Mouse (Mus musculus) heart, adult 9 months (tissue): Measurements from ENCODE around the gene Prtg.

Experiments used
- DNase-seq, 2 experiments: peaks; one replicate each; pipeline ENCODE4 v3.0.0; 2022; ENCODE audit warnings: low spot score in 2 of 2

Prtg gene

GRCm38 (mm10) chr9:72911381-72911780 lies 104.7 kb downstream of the Prtg start:
- DNase-seq = no peak

DNA sequence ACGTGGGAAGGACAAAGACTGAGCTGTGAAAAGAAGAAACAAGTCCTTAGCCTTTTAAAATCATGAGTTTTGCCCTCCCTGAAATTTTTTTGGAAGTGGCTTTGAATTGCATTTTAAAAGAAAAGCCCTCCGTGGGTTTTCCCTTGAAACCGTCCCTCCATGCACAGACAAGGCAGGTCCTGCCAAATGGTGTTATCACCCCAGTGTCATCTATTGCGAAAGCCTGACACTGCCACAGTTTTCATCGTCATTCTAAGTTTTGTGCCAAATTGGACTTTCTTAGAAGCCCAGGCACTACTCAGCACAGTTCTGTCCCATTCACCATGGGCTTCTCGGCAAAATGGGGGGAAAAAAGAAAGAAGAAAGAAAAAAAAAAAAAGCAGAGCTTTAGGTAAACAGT lies 106.9 kb downstream of the Prtg start:
- no peak for DNase-seq

DNA sequence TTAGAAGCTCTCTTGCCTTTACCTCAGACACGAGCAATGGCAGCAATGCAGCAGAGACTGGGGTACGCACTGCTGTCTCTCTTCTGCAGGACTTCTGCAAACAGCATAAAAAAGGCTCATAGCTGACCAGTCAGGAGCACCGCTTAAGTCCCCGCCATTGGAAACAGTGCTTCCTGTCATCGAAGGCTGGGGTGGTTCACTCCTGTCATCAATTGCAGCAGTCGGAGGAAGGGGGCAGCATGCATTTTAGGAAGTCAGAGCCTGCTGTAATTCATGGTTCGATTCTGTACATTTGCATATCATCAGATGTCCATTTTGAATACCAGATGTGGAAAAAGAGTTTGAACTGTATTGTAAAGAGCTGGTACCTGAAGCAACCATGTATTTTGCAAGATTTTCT lies 109.1 kb downstream of the Prtg start:
- no peak for DNase-seq

DNA sequence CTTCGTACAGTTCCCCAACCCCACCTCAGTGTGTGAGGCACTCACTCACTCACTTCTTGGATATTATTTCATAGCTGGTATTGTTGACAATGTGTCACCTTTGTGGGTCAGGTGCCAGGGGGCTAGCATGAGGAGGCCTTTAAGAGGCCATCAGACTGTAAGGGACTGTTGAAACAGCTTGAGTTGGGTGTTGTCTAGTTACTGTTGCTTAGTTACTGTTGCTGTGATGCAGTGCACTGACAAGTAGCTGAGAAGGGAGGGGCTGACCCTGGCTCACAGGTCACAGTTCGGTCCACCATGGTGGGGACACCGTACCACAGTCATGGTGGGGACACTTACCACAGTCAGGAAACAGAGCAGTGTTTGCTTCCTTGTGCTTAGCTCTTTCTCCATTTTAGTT lies 116.4 kb downstream of the Prtg start:
- DNase-seq = no peak

GRCm38 (mm10) chr9:72925021-72925934 lies 118.6 kb downstream of the Prtg start, which contains the start of gene Pygo1:
Gene Pygo1, plus strand, starts transcription at chr9:72925645.
- peak; percentile 31 to 33 for DNase-seq

GRCm38 (mm10) chr9:72925935-72926258 lies 119.2 kb downstream of the Prtg start:
- no peak for DNase-seq

DNA sequence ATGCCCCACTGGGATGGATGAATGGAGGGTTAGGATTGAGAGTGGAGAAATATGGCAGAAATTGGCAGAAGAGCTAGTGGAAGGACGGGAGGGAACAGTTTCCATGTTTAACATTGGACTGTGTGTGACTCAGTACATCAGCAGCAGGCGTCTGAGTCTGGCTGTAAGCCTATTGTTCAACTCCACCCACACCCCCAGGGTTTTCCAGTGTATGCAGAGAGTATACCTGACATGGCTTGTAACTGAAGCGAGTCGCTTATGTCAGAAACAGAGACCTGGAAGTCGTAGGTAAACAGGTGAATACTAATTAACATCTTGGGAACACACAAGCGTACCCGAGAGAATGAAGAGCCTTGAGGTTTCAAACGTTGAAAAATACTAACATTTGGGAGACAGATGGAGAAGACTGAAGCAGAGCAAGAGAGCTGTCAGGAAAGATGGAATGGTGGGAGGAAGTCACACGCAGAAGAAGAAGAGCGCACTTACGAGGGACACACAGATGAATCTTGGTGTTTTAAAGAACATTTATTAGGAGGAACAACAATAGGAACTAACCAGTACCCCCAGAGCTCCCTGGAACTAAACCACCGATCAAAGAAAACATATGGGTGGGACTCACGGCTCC lies 124.6 kb downstream of the Prtg start:
- no peak for DNase-seq

DNA sequence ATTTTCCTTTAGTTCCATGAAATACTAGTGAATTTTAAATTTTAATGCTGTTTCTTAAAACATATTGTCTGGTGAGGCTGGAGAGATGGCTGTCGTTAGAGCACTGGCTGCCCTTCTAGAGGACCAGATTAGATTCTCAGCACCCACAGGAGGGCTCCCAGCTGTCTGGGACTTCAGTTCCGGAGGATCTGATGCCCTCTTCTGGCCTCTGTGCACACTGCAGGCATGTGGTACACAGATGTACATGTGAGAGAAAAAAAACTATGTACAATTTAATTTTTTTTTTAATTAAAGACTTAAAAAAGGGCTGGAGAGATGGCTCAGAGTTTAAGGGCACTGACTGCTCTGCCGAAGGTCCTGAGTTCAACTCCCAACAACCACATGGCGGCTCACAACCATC lies 128.6 kb downstream of the Prtg start:
- DNase-seq = no peak

DNA sequence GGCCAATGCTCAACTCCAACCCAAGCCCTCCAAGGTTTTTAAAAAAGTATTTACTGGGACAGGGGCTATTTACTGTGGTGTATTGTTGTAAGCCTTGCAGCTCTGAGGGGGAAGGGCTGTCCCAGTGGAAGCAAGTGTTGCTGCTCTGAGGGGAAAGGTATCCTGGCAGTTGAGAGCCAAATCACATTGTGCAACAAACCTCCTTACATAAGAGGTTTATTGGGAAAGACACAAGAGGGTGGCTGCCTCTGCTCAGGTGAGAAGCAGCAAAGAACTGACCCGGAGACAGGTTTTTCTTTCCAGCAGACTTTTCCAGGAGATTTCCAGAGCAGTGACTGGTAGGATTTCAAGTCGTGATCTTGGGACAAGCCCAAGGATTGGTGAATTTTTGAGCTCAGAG lies 129.6 kb downstream of the Prtg start:
- no peak for DNase-seq

DNA sequence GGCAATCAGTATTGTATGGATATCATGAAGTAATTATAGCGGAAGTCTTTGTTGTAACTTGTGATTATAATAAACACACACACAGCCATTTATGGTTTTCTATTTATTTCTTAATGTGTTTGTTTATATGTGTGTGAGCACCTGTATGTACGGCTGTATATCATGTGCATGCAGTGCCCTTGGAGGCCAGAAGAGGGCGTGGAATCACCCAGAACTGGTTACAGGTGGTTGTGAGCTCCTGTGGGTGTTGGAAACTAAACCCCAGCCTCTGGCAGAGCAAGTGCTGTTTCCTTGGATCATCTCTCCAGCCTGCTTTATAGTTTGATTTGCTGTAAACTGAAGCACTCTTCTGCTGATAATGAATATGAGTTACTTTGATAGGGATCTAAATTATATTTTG lies 136.8 kb downstream of the Prtg start:
- DNase-seq = no peak

GRCm38 (mm10) chr9:72944286-72944685 lies 137.6 kb downstream of the Prtg start:
- DNase-seq = no peak

DNA sequence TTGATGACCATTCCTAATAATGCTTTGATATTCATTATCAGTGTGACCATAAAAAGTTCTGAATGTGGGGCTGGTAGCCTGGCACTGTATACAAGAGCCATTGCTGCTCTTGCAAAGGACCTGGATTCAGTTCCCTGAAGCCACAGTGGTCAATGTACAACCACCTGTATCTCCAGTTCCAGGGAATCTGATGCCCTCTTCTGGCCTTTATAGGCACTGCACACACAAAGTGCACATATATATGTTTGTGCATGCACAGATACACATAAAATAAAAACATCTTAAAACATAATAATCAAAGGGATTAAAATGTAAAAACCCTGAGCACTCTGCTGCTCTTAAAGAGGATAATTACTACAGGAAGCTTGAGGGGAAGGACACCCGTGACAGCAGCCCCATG lies 140.3 kb downstream of the Prtg start:
- DNase-seq = no peak

GRCm38 (mm10) chr9:72949572-72949971 lies 142.9 kb downstream of the Prtg start:
- DNase-seq = no peak

DNA sequence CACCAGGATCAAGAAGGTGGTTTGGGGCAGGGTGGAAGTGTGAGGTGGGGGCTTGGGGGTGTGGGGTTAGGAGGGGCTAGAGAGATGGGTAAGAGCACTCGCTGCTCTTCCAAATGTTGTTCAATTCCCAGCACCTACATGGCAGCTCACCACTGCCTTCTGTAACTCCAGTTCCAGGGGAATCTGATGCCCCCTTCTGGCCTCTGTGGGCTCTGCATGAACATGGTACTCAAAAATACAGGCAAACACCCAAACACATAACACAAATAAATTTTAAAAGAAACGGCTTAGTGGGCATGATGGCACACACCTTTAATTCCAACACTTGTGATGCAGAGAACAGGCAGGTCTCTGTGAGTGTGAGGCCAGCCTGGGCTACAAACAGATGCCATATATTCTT lies 148.1 kb downstream of the Prtg start:
- no peak for DNase-seq

DNA sequence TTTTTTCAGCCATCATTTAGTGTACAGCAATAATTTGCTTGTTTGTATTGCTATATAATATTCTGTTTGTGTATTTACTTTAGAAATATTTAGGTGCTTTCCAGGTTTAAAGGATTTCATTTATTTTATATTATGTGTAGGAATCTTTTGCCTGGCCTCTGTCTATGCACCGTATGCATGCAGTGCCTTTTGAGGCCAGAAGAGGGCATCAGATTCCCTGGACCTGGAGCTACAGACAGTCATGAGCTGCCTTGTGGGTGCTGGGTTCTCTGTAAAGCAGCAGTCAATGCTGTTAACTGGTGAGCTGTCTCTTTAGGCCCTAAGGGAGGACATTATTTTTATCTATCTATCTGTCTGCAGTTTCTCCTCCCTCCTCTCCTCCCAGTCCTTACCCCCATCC lies 148.9 kb downstream of the Prtg start:
- peak in 1 of 2 experiments; percentile 12 for DNase-seq

DNA sequence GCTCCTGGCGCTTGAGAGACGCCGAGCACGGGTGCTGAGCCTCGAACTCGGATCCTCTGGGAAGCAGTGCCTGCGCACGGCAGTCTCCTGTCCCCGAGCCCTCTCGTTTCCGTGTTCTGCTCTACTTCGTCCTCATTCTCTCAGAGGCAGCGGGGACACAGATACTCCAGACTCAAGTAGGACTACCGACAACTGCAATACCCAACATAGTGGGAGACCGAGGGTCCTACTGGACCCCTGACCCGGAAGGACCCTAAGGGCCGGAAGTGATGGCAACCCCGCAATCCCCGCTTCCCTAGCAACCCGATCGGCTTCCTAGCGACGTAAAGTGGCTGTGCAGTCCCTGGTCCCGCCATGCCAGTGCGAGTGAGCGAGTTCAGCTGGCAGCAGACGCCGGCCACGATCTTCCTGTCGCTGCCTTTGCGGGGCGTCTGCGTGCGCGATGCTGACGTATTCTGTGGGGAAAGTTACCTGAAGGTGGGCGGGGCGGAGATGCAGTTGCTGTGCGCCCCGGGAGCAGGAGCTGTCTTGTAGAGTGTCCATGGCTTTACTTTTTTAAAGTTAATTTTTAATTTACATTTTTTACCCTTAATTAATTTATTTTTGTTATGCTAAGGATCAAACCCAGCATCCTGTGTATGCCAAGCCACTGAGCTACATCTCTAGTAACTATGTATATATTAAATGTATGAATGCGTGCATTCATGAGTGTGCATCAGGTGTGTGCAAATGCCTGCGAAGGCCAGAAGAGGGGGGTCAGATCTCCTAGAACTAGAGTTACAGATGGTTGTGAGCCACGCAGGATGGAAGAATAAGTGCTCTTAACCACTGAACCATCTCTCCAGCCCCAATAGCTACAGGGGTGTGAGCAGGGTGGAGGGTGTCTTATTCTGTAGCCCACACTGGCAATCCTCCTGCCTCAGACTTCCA lies 152.1 kb downstream of the Prtg start, which contains the start of the genes Dyx1c1 and Gm44503:
Gene Dyx1c1, plus strand, starts transcription at position 265 of the 930 bp plus-strand sequence.
Gene Gm44503, plus strand, starts transcription at position 332 of the 930 bp plus-strand sequence.
- peak; percentile 64 to 70 for DNase-seq

DNA sequence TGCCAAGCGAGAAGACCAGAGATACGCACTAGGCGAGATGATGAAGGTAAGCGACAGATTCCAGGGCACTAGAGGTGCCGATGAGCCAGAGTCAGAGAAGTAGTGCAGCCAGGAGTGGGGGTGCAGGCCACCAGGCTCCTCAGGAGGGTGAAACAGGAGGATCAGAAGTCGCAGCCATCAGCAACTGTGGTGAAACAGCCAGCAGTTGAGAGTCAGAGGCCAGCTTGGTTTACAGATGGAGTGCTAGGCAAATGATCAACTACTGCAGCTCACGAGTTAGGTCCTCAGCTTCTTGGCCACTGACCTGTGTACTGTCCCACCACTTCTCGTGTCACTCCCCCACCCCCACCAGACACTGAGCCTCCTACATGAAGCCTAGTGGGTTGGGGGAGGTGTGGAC lies 154.7 kb downstream of the Prtg start:
- no peak for DNase-seq

DNA sequence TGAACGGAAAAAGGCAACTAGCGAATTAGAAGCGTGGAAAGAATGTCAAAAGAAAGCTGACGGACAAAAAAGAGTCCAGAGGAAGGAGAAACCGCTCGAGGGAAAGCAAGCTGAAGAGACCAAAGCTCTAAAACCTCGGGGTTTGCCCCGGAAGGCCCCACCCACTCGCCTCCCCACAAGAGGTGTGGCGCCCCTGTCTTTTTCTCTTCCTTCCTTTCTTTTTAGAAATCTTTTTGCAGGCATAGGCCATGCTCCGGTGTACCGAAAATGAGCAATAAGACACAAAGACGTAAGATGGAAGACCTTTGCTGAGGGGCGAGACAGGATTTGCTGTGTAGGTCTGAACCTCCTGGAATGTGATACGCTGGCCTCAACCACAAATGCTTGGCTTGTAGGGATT lies 155.3 kb downstream of the Prtg start:
- DNase-seq = no peak
